Mouse (Mus musculus) embryonic facial prominence, embryonic 10.5 days (tissue): ENCODE results near the gene Obscn. TPM values are rescaled to one million over a fixed set of nuclear protein-coding genes. Genes with fewer than 3 reads are reported as not detected.

Experiments used
- DNase-seq: peaks from one replicate; pipeline ENCODE4 v3.0.0-alpha.2; 2017; ENCODE audit warnings: low spot score
- H3K27ac ChIP-seq: fragments of 300-500 bp; sonication (generic); replicated peaks from 2 replicates; pipeline ENCODE4 v1.5.1; 2016; ENCODE audit warnings: mild to moderate bottlenecking
- H3K27me3 ChIP-seq: fragments of 300-500 bp; sonication (generic); replicated peaks from 2 replicates; pipeline ENCODE4 v1.6.1; 2016; ENCODE audit warnings: low read depth, mild to moderate bottlenecking; ENCODE audit not compliant: poor library complexity, severe bottlenecking
- H3K36me3 ChIP-seq: fragments of 300-500 bp; sonication (generic); replicated peaks from 2 replicates; pipeline ENCODE4 v1.6.1; 2016; ENCODE audit warnings: mild to moderate bottlenecking, moderate library complexity
- H3K4me1 ChIP-seq: fragments of 300-500 bp; sonication (generic); 2 replicates; pipeline ENCODE4 v1.6.1; 2016
- H3K4me3 ChIP-seq: fragments of 300-500 bp; sonication (generic); 2 replicates; pipeline ENCODE4 v1.5.1; 2016; ENCODE audit warnings: mild to moderate bottlenecking, moderate library complexity
- H3K9me3 ChIP-seq: fragments of 300-500 bp; sonication (generic); 2 replicates; pipeline ENCODE4 v1.6.1; 2016; ENCODE audit warnings: mild to moderate bottlenecking
- WGBS: fragments of 180-500 bp; shearing (Covaris S2); methylation state at CpG from one replicate; pipeline ENCODE4 v1.1.7; 2016; 5-methylcytosine and 5-hydroxymethylcytosine counted together
- polyA plus RNA-seq: library from polyadenylated mRNA; unstranded; fragments of >200 nt; fragmentation: Nextera tagmentation; extraction: Ambion mirVana; gene quantifications from 2 replicates; pipeline ENCODE4 v1.2.1, GENCODE M21; 2016

Obscn gene
- polyA plus RNA-seq, 1 experiment from 2014 or later: 0.05 TPM

DNA sequence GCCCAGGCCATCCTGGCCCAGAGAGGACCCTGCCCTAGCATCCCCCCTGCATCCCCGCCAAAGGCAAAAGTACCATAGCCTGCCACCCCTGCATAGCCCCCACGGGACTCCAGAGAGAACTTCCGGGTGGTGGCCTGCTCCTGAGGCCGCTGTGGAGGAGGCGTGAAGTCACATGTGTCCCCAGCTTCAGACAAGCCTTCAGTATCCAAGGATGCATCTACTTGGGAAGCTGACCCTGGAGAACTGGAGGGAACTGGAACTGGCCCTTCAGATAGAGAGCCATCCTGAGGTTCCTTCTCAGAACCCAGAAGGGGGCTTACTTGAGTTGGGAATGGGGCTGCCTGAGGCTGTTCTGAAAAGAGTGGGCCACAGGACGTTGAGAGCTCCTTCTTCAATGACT, 136.4 kb downstream of the Obscn start:
- no peak for DNase-seq
- H3K4me3 ChIP-seq: no peak overlapping the region
- H3K9me3 ChIP-seq: no peaks in the 10 kb centered on the region
- peaks cover 31% of the 10 kb centered on the region for H3K27me3 ChIP-seq
- no peak overlapping the region for H3K27ac ChIP-seq
- H3K4me1 ChIP-seq: peaks cover 8% of the 10 kb centered on the region
- H3K36me3 ChIP-seq: no peaks in the 10 kb centered on the region
- 80% methylated on average over 6 of the region's 6 CpGs for WGBS

- H3K9me3 ChIP-seq: no peaks in the 10 kb centered on the region
- H3K27ac ChIP-seq: no peak overlapping the region
- DNase-seq: no peak
- no peaks in the 10 kb centered on the region for H3K36me3 ChIP-seq
- 63% methylated on average over 11 of the region's 11 CpGs for WGBS
- peaks cover 14% of the 10 kb centered on the region for H3K4me1 ChIP-seq
- H3K4me3 ChIP-seq: no peak overlapping the region
- H3K27me3 ChIP-seq: peaks cover 38% of the 10 kb centered on the region
Observed at GRCm38 (mm10) chr11:58999158-58999557, 137.0 kb downstream of the Obscn start.

DNA sequence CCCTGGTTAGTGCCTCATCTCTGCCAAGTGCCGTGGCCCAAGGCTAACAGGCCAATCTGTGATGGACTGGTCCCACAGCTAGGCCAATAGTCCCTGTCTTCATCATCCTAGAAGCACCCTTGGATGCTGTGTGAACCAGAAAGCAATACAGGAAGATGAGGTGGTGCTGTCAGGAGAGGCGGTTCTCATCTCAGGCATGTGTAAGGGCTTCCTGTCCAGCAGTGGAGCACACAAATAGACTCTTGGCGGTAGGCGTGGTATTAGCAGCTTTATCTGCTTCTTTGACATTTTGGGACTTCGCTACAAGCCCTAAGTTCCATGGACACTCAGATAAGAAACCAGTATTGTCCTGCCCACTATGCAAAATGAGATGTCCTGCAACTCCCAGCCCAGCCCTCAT, 138.7 kb downstream of the Obscn start:
- H3K36me3 ChIP-seq: no peaks in the 10 kb centered on the region
- no peak overlapping the region for H3K4me3 ChIP-seq
- H3K9me3 ChIP-seq: no peaks in the 10 kb centered on the region
- no peak for DNase-seq
- WGBS: 84% methylated on average over 5 of the region's 5 CpGs
- peaks cover 52% of the 10 kb centered on the region for H3K27me3 ChIP-seq
- no peak overlapping the region for H3K27ac ChIP-seq
- H3K4me1 ChIP-seq: peaks cover 16% of the 10 kb centered on the region

DNA sequence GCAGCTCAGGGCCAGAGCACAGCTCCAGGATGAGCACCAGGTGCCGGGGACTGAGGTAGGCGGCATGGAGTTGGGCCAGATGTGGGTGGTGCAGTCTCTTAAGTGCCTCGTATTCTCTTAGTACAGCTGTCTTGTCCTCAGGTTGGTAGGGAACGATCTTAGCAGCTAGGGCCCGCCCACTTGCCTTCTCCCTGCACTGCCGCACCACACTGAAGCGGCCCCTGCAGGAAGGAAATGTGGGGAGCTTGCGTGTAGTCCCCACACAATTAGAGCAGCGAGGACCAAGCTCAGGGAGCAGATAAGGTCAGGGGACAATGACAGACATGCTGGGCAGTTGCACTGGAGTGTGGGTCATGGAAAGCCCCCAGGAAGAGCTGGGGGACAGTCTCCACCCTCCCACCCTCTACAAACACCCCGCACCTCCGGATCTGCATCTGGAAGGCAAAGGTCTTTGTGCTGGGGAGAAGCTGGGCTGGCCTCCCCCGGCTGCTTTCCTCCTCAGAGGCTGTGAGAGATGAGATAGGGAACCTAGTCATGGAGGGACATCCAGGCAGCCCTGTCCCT, 140.3 kb downstream of the Obscn start:
- DNase-seq: no peak
- H3K4me3 ChIP-seq: no peak overlapping the region
- H3K27me3 ChIP-seq: peaks cover 55% of the 10 kb centered on the region
- no peaks in the 10 kb centered on the region for H3K9me3 ChIP-seq
- 53% methylated on average over 12 of the region's 12 CpGs for WGBS
- H3K4me1 ChIP-seq: peaks cover 16% of the 10 kb centered on the region
- H3K36me3 ChIP-seq: peaks cover under 1% of the 10 kb centered on the region; the same call in 1 of the 2 replicates
- H3K27ac ChIP-seq: no peak overlapping the region

DNA sequence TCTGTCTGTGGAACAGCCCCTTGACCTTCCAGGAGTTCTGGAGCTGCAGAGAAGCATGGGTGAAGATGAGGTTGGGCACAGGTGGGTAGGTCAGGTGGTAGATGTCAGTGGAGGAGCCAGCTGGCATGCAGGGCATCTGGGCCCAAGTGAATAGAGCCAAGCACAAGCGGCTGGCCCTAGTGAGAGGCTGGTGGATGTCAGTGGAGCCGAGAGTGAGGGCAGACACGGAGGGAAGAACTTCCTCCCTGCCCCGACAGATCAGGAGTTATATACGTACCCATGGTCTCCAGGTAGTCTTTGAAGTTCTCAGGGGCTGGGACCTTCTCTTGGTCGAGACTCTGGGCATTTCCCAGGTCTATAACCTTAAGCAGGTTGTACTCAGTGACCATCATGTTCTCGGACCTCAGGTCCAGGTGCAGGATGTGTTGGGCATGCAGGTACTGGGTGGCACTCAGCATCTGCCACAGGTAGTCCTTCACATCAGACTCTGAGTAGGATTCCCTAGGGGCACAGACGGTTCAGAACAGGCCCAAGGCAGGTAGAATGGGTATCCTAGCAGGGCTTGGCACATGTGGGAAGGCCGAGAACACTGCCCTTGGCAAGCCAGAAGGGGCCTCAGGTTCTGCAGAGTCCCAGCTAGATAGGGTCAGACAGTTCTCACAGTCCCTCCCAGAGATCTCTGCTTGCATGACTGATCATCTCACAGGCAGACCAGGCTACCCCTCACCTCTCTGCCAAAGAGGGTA, 141.0 kb downstream of the Obscn start:
- Histone ChIP-seq H3K4me3 (peak overlapping the region; percentile 54), H3K4me1 (peaks cover 16% of the 10 kb centered on the region), H3K9me3 (no peaks in the 10 kb centered on the region), H3K27me3 (peaks cover 55% of the 10 kb centered on the region), H3K36me3 (peaks cover 7% of the 10 kb centered on the region), H3K27ac (no peak overlapping the region)
- DNase-seq: no peak
- 84% methylated on average over 9 of the region's 9 CpGs for WGBS

GRCm38 (mm10) chr11:58994337-58994826, 141.8 kb downstream of the Obscn start:
- DNase-seq: peak; percentile 84
- WGBS: under 1% methylated on average over 35 of the region's 35 CpGs
- H3K27ac ChIP-seq: no peak overlapping the region
- peaks cover 15% of the 10 kb centered on the region for H3K36me3 ChIP-seq
- peaks cover 16% of the 10 kb centered on the region for H3K4me1 ChIP-seq
- peaks cover 55% of the 10 kb centered on the region for H3K27me3 ChIP-seq
- H3K9me3 ChIP-seq: no peaks in the 10 kb centered on the region
- H3K4me3 ChIP-seq: peak overlapping the region; percentile 54

DNA sequence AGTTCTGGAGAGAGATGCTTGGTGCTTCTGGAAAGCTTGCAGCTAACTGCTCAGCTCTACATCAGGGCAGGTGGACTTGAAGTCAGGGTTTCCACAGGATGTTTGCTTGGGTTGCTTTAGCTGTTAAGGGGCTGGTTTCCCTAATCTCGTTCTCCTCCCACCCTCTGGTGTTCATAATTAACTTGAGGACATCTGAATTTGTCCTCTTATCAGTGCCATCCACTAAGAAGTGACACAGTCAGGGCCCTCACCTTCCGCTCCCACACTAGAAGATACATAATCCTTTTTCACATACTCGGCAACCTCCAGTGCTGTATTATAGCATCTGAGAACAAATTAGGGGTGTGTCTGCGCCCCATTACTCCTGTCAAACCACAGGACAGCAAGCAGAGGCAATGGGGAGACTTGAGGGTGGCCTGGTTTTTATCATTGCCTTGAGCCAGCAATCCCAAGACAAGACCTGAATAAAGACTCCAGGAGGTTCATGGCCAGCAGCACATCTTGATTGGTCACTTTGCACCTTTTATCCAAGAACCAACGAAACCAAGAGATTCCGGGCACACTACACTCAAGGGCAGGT, 143.0 kb downstream of the Obscn start:
- no peaks in the 10 kb centered on the region for H3K9me3 ChIP-seq
- H3K36me3 ChIP-seq: peaks cover 27% of the 10 kb centered on the region
- peaks cover 11% of the 10 kb centered on the region for H3K4me1 ChIP-seq
- H3K27ac ChIP-seq: no peak overlapping the region
- H3K4me3 ChIP-seq: no peak overlapping the region
- 82% methylated on average over 6 of the region's 6 CpGs for WGBS
- DNase-seq: no peak
- peaks cover 52% of the 10 kb centered on the region for H3K27me3 ChIP-seq

- H3K4me3 ChIP-seq: no peak overlapping the region
- peaks cover 11% of the 10 kb centered on the region for H3K4me1 ChIP-seq
- no peak for DNase-seq
- peaks cover 40% of the 10 kb centered on the region for H3K36me3 ChIP-seq
- no peaks in the 10 kb centered on the region for H3K9me3 ChIP-seq
- no peak overlapping the region for H3K27ac ChIP-seq
- 84% methylated on average over 3 of the region's 3 CpGs for WGBS
- peaks cover 45% of the 10 kb centered on the region for H3K27me3 ChIP-seq
Observed at GRCm38 (mm10) chr11:58991911-58992310, 144.3 kb downstream of the Obscn start.

- H3K4me1 ChIP-seq: peaks cover 11% of the 10 kb centered on the region
- peaks cover 34% of the 10 kb centered on the region for H3K27me3 ChIP-seq
- DNase-seq: no peak
- H3K36me3 ChIP-seq: peaks cover 51% of the 10 kb centered on the region
- WGBS: 85% methylated on average over 9 of the region's 9 CpGs
- H3K4me3 ChIP-seq: no peak overlapping the region
- no peaks in the 10 kb centered on the region for H3K9me3 ChIP-seq
- H3K27ac ChIP-seq: no peak overlapping the region
Observed at GRCm38 (mm10) chr11:58990794-58991193, 145.4 kb downstream of the Obscn start.

- Histone ChIP-seq H3K9me3 (no peaks in the 10 kb centered on the region), H3K36me3 (peaks cover 58% of the 10 kb centered on the region), H3K27ac (no peak overlapping the region), H3K27me3 (peaks cover 27% of the 10 kb centered on the region), H3K4me1 (peaks cover 11% of the 10 kb centered on the region), H3K4me3 (no peak overlapping the region)
- WGBS: 90% methylated on average over 17 of the region's 17 CpGs
- DNase-seq: no peak
Observed at GRCm38 (mm10) chr11:58990141-58990540, 146.1 kb downstream of the Obscn start.

DNA sequence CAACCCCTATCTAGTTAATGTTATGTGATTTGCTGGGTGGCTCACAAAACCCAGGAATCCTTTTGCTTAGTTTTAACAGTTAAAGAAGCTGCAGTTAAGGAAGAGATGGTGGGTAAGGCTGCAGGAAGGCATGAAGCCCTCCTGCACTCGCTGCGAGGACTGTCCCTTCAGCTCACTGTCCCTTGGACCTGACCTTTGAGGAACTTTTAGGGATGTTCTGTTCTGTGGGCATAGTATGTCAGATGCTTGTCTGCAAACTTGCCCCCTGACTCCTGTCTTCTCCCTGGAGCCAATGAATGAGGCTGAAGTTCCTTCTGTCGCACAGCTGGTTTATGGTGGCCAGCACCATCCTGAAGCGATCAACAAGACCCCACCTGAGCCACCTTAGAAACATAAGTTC, 147.0 kb downstream of the Obscn start:
- DNase-seq: no peak
- peaks cover 17% of the 10 kb centered on the region for H3K27me3 ChIP-seq
- 96% methylated on average over 4 of the region's 4 CpGs for WGBS

DNA sequence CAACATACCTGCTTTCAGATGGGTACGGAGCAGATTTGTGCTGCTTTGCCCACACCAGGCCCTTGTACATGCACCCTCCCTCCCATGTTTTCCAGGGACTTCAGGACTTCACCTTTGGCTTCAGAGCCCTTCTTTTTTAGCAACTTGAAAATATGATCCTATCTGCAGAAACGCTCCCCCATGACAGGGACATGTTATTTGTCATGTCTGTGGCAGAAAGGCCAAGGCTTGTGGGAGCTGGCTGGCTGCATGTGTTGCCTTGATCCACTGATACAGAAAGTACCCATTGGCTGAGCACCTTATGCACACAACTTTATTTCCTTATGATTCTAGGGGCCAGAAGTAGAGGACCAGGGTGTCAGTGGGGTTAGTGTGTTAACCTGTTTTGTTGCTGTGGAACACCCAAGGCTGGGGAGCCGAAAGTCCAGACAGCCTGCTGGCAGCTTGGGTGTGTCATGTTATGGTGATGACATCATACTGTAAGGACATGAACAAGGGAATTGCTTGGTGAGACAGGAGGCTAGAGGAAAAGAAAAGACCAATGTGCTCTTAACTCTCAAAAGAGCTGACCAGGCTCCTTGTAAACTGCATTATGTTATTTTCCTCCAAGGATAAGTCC, 150.8 kb downstream of the Obscn start:
- no peaks in the 10 kb centered on the region for H3K9me3 ChIP-seq
- WGBS: 93% methylated on average over 3 of the region's 3 CpGs
- peaks cover 94% of the 10 kb centered on the region for H3K36me3 ChIP-seq
- DNase-seq: no peak
- H3K4me3 ChIP-seq: no peak overlapping the region
- H3K27ac ChIP-seq: no peak overlapping the region
- H3K27me3 ChIP-seq: no peaks in the 10 kb centered on the region
- H3K4me1 ChIP-seq: peaks cover 14% of the 10 kb centered on the region

More for the DNA sequence above, 147.0 kb downstream of the Obscn start:
- Histone ChIP-seq H3K4me3 (no peak overlapping the region), H3K9me3 (no peaks in the 10 kb centered on the region), H3K27ac (no peak overlapping the region), H3K36me3 (peaks cover 68% of the 10 kb centered on the region), H3K4me1 (peaks cover 1% of the 10 kb centered on the region)
